Mouse (Mus musculus) CD8-positive naive resting alpha-beta T cell, adult 2 months (primary cell): ENCODE data around the gene Olfr63.
"Not testable (repeated sequence)": the region's sequence is repeated elsewhere in the genome, so short reads cannot be mapped to it uniquely, and the experiment has no call there.

ENCODE experiments used
- DNase-seq, 2 experiments: peaks; one replicate each; pipeline ENCODE4 v3.0.0; 2022; ENCODE audit warnings: low read depth in 2 of 2, low spot score in 2 of 2

Olfr63 gene

DNA sequence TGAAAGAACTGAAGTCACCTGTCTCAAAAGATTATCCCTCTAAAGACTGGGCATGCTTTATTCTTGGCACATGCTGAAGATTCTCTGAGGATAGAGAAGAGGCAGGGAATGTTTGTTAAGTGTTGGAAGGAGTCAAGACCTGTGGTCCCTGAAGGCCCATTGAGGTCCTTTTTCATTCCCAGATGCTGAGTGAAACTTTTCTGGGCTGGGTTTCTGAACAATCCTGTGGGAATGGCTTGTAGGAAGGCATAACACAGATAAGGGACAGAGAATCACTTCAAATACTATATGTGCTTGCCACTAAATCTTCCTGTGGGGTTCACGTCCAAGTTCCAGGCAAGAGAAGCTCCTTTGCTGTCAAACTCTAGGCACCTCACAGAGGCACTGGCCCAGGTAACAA, at the start of gene Olfr63:
TSS of gene Olfr63 (plus strand) at position 301 of the 400 bp plus-strand sequence.
- no peak for DNase-seq

DNA sequence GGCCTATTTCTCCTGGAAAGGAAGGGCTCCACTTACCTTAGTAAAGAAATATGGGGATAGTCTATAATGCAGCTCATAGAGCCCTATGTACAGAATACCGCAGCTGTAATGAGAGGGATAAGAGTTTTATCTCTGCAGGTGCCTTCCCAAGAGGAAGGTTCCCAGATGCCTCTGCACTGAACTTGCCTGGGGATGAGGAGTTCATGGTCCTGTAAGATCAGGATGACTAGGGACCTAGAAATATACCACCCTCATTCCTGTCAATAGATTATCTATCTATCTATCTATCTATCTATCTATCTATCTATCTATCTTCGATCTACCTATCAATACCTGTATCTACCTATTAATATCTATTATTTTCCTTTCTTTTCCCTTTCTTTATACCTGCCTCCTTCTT, 42.9 kb upstream of the Olfr63 start, which contains the start of gene Olfr1564:
TSS of gene Olfr1564 (minus strand) at position 101 of the 400 bp plus-strand sequence.
- DNase-seq, result no peak

DNA sequence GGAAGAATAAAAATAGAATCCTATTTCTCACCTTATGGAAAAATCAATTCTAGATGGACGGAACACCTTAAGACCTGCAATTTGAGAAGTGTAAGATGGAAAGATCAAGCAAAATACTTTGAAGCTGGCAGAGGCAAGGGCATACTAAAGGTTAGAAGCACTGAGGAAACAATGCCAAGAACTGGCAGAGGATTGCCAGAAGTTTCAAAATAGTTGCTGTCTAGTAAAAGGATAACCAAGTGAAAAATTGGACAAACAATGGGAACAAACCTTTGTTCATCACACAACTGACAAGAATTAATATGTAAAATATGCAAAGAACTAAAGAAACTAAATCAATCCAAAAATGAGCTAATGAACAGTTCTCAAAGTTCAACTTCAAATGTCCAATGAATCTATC, 27.8 kb upstream of the Olfr63 start:
- not testable (repeated sequence) for DNase-seq

DNA sequence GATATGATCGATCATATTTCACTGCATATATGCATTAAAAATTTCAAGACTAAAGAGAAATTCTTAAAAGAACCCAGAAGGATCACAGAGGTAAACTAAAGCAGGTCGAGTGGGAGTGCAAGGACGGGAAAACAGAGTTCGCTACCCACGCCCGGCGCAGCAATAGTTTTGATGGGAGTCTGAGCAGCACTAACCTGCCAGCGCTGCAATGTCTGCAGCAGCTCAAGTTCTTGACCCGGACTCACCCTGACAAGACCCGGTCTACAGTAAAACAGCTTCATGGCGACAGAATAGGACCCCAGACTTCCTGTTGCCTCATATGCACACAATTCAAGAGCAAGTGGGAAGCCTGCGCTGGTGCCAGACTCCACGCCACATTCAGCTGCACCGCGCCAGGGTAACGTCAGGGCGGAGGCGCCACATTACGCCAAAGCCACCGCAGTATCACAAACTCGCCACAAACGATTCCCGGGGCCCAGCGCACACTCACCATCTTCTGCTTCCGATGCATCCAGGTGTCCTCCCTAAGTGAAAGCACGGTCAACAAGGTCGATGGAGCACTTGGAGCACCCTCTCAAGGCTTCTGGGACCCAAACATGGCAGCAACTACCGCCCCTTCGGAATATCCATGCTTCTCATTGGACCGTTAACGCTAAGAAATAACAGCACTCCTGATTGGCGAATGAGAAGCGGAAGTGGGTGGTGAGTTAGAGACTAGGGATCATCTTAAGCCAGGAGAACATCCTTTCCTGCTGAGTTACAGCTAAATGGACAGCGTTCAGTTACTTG, 9.8 kb upstream of the Olfr63 start, which contains the start of gene Zfp955a:
TSS of gene Zfp955a (minus strand) at position 616 of the 789 bp plus-strand sequence.
- DNase-seq, result not testable (repeated sequence)

DNA sequence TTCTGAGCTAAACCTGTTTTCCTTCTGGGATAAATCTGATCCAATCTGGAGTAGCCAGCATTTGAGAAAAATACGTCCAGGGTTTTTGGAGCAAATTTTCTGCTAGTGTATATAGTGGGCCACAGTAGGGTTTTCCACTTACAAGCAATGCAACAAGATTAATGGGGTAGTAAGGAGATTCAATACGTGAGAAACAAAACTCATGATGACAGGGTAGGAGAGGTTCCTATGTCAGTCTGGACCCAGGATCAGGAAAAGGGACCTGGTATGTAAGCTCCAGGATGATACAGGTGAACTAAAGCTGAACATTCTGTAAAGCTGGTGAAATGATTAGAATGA, 9.2 kb upstream of the Olfr63 start:
- DNase-seq, result not testable (repeated sequence)

DNA sequence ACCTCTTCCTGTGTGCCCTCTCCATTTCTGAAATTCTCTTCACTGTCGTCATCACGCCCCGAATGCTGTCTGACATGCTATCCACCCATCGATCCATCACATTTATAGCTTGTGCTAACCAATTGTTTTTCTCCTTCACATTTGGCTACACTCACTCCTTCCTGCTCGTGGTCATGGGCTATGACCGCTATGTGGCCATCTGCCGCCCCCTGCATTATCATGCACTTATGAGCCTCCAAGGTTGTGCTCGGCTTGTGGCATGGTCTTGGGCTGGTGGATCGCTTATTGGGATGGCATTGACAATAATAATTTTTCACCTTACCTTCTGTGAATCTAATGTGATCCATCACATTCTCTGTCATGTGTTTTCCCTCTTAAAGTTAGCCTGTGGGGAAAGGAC, 4.4 kb downstream of the Olfr63 start:
- no peak for DNase-seq

DNA sequence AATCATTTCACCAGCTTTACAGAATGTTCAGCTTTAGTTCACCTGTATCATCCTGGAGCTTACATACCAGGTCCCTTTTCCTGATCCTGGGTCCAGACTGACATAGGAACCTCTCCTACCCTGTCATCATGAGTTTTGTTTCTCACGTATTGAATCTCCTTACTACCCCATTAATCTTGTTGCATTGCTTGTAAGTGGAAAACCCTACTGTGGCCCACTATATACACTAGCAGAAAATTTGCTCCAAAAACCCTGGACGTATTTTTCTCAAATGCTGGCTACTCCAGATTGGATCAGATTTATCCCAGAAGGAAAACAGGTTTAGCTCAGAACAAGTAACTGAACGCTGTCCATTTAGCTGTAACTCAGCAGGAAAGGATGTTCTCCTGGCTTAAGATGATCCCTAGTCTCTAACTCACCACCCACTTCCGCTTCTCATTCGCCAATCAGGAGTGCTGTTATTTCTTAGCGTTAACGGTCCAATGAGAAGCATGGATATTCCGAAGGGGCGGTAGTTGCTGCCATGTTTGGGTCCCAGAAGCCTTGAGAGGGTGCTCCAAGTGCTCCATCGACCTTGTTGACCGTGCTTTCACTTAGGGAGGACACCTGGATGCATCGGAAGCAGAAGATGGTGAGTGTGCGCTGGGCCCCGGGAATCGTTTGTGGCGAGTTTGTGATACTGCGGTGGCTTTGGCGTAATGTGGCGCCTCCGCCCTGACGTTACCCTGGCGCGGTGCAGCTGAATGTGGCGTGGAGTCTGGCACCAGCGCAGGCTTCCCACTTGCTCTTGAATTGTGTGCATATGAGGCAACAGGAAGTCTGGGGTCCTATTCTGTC, 24.8 kb downstream of the Olfr63 start, which contains the start of gene Zfp955b:
TSS of gene Zfp955b (plus strand) at position 506 of the 837 bp plus-strand sequence.
- not testable (repeated sequence) for DNase-seq

DNA sequence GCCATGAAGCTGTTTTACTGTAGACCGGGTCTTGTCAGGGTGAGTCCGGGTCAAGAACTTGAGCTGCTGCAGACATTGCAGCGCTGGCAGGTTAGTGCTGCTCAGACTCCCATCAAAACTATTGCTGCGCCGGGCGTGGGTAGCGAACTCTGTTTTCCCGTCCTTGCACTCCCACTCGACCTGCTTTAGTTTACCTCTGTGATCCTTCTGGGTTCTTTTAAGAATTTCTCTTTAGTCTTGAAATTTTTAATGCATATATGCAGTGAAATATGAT, 25.3 kb downstream of the Olfr63 start:
- not testable (repeated sequence) for DNase-seq
